Mouse (Mus musculus) right cerebral cortex, postnatal 4 days (tissue): ENCODE measurements at regions not wholly inside any gene's neighbourhood (a gene's known extent, or its start where the extent isn't known, plus 50 kb on each side); places are given as distances from the start of the nearest gene placed in this dataset.

Experiments
- DNase-seq: peaks from one replicate; pipeline ENCODE4 v3.0.0-alpha.2; 2022

GRCm38 (mm10) chr7:90059629-90060301 lies 70.2 kb upstream of the Picalm start:
- DNase-seq, result no peak

DNA sequence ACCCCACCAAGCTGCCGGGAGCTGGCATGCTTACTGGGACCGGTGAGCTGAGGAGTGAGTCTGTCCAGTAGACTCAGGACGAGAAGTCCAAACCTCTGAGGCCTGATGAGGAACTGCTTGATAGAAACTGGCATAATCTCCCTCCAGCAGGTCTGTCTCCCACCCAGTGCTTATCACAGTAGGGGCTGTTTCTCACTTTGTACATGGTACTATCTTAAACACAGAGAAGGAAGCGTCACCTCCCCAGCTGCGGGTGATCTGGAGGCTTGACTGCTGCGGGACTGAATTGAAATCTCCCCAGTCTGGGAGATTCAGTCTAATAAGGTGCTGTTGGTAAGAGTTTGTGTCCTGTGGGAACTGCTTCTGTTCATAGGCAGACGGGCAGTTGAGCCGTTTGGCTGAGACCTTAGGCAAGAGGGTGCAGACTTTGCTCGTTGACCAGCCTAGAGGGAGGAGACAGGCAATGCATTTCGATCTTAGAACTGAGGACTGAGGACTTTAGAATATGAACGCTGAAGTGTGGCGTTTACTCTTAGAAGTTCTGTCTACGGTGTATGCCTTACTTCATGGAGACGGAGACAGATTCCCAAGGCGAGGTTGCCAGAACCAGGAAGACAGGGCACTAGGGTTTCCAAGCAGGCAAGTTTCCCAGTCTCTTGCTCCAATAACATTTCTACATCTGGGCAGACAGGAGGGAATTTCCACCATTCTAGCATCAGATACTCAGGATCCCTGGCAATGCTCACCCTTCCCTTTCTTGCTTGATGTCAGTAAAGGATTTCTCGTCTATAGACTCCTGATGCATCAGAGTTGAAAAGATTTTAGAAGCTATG lies 69.5 kb upstream of the Picalm start:
- no peak for DNase-seq

GRCm38 (mm10) chr7:90061701-90062100 lies 68.3 kb upstream of the Picalm start:
- DNase-seq, result no peak

DNA sequence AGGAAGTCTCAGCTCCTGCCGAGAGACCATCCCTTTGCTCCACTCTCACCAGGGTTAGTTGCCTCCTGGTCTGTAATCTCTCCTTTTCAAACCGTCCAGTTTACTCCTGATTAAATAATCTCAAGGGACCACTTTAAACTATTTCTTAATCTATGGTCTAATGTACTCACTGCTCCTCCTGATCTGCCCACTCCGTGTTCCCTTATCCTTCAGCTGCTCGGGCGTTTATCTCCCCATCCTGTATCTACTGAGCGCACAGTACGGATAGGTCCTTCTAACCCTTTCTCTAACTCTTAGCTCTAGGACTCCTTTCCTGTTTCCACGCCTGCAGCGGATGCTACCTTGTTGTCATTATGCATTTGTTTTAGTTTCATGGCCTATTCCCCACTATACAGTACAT lies 67.1 kb upstream of the Picalm start:
- DNase-seq, result no peak

DNA sequence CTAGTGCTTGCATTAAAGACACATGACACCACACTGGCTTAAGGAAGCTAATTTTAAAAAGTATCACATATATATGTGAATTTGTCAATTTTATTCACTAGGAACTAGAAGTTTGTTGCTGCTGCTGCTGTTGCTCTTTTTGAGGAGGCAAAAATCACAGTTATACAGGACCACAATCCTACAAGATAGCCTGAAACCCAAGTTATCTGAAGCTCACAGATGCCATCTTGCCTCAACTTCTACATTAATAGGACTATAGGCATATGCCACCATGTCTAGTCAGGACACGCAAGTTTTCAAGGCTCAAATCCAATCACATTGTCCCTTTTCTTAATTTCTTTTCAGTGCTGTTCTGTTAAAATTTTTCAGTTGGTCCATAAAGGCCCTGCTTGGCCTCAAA lies 65.8 kb upstream of the Picalm start:
- no peak for DNase-seq

DNA sequence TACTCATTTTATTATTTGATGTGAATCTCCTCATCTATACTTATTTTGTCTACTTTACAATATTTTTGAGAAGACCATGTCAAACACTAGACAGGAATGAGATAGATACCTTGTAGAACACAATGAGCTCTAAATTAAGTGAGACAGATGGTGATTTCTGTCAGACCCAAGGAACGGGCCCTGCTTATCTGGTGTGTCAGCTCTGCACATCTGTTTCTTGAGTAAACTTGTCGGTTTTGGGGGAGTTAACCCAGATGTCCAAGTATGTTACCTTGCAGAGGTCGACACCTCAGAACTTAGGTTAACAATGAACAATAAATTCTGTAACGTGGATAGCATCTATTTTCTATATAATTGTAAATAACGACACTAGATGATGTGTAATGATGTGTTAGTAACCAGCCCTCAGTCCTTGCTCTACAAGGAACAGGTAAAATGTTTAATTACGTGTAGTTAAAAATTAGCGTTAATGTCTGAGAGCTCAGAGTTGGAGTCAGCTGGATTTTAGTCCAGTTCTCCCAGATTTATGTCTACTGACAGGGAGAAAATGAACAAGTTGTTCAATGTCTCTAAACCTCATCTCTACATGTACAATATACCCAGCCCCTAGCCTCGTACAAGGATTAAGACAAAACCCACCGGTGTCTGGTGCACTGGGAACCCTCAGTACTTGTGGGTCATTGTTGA lies 64.6 kb upstream of the Picalm start:
- DNase-seq, result no peak

DNA sequence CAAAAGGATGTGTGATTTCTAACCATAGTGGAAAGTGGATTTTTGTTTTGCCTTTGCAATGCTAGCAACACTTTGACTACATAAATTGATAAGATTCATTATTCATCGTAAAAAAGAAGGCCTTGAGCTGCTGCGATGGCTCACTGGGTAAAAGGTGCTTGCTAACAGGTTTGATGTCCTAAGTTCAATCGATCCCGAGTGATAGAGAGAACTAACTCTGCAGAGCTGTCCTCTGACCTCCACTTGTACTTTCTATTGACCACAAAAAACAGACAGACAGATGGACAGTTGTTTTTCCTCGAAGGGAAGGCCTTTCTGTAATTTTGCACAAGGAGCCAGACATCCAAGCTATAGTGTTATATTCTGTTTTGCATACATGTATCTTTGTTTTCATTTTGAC lies 63.7 kb upstream of the Picalm start:
- no peak for DNase-seq

DNA sequence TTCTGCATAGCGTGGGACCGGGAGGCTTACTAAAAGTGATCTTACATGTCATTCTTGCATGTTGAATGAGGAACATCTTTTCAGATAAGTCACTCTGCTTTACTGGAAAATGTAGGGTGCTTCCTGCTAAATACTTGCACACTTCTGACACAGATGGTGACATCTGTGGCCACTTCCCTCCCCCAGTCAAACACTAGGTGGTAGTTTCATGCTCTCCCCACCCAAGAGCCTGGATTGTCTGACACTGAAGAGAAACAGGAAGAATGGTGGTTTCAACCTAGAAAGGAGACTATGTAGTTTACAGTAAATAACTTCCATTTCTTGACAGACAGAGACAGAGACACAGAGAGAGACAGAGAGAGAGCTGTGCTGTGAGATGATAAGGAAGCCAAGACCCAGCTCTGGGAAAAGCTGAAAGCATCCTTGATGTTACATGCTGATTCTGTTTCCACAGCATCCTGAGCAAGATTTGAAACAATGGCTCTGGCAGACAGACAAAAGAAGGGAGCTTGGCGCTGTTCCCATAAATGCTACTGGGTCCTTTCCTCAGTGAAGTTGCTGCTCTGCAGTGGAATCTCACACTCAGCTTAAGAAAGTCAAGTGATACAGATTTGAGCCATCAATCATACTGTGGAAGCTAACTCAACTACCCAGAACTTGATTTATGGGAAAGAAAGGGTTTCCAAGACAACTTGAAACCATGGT lies 61.9 kb upstream of the Picalm start:
- DNase-seq, result peak; percentile 19

DNA sequence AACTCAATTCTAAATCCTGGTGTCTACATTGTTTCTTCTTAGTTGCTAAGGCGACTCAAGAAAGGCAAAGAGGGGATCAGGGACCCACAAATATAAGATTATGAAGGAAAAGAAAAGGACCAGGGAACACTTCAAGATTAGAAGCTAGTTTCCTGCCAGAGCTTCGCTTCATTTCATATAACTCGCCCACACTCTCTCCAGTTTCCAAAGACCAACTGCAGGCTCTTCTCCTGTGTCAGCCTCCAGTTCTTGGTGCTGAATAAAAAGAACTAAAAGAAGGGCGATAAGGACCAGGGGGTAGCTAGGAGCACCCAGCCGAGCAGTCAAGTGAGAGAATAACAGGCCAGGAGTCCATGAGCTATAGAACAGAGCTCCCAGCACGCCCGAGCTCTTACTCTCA lies 59.7 kb upstream of the Picalm start:
- DNase-seq, result no peak

DNA sequence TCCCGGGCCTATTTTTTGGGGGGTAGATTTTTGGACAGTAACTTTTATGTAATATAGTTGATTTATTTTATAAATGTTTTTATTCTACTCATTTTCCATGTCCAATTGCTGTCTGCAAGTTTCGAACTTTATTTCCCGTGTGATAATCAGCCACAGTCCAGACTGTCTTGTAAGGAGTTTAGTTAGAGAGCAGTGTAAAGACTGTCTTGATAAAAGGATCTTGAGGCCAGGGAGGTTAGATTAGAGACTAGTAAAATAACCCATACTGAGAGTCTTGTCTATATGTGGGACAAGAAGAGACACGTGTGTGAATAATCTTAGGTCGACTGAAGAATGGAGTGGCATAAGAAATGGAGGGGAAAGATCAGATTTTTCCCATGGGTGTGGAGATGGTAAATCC lies 56.1 kb upstream of the Picalm start:
- DNase-seq, result no peak

DNA sequence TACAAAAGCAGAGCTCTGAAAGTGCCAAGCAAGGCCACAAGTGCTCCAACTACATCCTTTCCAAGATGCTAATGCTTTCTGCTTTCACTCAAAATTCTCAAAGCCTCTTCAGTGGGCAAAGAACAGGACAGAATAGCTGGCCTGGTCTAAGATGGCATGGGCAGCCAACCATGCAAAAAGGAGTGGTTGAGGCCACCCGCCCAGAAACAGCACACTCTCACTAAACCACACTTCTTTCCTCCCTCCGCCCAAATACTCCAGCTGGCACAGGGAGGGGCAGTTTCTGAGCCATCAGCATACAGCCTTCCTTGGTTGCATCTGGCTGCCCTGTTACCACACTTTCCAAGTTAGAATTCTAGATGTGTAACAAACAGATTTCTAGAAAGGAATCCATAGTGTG lies 55.4 kb upstream of the Picalm start:
- no peak for DNase-seq

GRCm38 (mm10) chr7:90077565-90077964 lies 52.4 kb upstream of the Picalm start:
- DNase-seq, result no peak

DNA sequence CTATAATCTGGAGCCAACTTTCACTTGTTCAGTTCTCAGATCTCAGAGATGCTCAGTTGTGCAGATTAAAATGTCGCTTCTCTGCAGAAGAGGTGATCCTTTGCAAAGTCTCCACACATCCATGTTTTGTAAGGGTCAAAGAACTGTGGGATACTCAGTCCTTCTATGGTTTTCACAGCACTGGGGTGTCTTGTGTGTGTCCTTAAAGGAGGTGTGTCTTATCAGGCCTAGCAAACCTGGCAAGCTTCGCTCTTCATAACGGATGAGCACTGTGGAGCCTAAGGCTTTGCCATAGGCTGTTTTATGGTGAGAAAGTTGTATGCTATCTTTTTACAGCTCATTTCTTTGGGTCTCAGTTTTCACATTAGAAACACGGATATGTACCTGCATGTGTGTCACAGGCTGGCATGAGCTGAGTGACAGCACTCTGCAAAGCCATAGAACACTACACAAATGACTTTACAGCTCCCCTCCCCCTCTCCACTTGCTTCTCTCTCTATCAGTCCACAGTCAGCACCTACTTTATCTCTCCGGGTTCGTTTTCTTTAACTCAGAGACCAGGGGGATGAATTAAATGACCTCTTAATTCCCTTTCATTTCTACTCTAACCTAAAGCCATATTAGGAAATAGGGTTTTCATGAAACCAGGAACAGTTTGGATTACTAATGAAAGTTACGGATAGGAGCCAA lies 49.8 kb upstream of the Picalm start:
- DNase-seq, result no peak
